Mouse (Mus musculus) 3134 (cell line): ENCODE measurements around the gene Gm42906.

ENCODE experiments used
- DNase-seq: peaks from one replicate; pipeline ENCODE4 v3.0.0-alpha.2; 2011; ENCODE audit warnings: low spot score; ENCODE audit not compliant: insufficient read length; ENCODE audit errors: extremely low read depth

Gene Gm42906

DNA sequence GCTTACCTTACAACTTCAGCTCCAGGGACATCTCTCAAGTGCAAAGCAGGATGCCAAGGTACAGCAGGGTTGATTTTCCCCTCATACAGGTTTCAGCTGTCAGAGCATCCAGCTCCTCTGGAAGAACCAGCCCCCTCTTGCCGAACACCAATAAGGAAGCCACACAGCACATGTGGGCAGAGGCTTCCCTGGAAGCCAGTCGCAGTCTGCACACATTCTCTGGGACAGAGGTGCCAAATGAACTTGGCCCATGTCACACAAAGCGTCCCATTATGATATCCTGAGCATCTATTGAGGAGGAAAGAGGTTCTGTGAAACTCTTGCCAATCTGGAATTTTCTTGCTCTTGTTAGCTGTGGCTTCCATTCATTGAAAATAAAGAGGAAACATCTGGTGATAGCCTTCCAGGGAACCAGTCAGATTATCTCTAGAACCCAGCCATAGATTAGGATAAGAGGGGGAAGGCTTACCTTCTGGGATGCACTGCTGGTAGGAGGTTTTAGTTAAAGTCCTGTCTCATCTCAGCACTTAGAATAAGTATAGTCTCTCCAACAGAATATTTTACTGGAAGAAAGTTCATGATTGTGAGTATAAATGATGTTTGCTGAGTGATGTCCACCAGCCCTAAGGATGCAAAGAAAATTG is at the start of gene Gm42906:
Gm42906 (minus strand) TSS at position 51 of the 644 bp plus-strand sequence.
- no peak for DNase-seq

DNA sequence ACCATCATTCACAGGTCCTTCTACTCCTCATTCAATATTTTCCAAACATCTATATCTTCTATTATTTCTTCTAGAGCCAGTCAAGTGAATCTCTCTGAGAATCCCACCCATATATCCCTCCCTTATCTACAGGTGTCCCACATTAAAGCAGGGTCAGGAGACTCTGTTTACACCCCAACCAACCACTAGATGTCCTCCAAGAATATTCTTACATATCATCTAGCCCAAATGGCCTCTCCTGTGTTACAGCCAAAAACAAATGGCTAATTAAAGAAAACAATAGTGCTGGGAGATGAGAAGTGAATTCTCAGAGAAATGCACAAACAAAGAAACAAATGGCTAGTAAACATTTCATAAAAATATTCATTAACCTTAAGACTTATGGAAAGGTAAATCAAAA is 17.7 kb upstream of the Gm42906 start:
- DNase-seq = no peak

GRCm38 (mm10) chr5:151435106-151435505 is 7.1 kb upstream of the Gm42906 start:
- no peak for DNase-seq

DNA sequence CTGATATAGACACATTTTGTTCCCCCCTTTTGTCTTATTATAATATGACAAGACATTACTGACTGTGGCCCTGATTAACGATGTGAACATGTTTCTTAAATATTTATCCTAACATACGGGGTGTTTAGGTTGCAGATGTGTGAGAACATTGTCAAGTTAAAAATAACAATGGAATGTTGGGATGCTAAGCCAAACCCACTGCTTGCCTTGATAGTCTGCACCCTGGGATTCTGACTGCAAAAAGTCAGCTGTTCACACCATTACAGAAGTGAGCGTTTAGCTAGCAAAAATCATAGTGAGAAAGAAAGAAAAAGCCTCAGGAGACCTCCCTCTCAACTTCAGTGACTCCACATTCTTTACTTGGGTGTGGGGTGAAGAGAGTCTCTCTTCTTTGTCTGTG is 1.5 kb downstream of the Gm42906 start:
- DNase-seq = no peak

GRCm38 (mm10) chr5:151422692-151423091 is 5.3 kb downstream of the Gm42906 start:
- DNase-seq = no peak

GRCm38 (mm10) chr5:151421859-151422258 is 6.1 kb downstream of the Gm42906 start:
- no peak for DNase-seq

- DNase-seq = no peak
Observed at GRCm38 (mm10) chr5:151418551-151418950, 9.4 kb downstream of the Gm42906 start.

- no peak for DNase-seq
Observed at GRCm38 (mm10) chr5:151417421-151418038, 10.4 kb downstream of the Gm42906 start.

- DNase-seq = no peak
Observed at GRCm38 (mm10) chr5:151416988-151417387, 11.0 kb downstream of the Gm42906 start.

DNA sequence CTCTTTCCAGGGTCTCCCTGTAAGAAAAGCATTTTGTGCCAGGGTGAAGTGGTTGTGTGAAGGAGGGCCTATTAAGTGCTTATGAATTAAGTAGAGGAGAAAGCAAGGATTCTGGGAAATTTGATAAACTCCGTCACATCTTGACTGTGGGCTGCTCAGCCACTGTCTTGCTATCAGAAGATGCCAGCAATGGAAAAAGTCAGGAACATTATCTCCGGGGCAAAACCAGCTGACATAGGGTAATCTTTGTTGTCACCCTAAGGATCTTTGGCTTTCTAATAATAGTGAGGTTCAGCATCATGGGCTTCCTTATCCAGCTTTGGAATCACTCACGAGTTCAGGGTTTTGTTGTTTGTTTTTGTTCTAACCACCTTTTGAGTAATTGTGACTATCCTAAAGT is 14.3 kb downstream of the Gm42906 start:
- DNase-seq = no peak

DNA sequence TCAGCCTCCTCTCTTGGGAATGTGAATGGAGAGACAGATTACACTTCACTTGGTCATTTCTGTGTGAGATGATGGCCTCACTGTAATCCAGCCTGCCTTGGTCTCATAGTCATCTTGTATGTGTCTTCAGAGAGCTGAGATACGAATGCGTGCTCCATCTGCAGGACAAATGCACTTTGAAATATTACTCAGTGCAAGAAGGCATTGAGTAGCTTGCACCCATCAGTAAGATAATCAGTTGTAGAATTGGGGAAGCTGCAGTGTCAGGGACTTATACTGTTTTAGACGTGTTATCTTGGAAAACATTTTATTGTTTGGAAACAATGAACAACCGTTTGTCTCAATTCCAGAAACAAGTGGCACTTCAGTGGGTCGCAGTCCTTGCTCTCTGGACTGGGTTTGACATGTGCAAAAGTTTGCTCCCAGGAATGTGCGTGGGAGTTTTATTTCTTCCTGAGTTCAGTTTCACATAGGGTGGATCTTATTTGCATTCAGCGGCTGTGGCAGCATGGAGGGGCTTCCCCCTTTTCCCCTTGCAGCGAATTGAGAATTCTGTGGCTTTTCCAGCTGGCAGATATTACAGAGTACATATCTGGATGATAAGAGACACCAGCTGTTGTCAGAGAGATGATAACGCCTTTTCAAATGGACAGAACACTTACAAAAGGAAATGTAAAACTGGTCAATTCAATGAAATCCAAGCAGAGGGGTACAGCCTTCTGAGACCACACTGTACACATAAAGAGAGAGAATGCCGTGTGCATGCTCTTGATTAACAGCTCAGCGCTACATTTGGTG is 15.1 kb downstream of the Gm42906 start:
- no peak for DNase-seq

- no peak for DNase-seq
Observed at GRCm38 (mm10) chr5:151410006-151410405, 18.0 kb downstream of the Gm42906 start.

GRCm38 (mm10) chr5:151409282-151409681 is 18.7 kb downstream of the Gm42906 start:
- DNase-seq = no peak

DNA sequence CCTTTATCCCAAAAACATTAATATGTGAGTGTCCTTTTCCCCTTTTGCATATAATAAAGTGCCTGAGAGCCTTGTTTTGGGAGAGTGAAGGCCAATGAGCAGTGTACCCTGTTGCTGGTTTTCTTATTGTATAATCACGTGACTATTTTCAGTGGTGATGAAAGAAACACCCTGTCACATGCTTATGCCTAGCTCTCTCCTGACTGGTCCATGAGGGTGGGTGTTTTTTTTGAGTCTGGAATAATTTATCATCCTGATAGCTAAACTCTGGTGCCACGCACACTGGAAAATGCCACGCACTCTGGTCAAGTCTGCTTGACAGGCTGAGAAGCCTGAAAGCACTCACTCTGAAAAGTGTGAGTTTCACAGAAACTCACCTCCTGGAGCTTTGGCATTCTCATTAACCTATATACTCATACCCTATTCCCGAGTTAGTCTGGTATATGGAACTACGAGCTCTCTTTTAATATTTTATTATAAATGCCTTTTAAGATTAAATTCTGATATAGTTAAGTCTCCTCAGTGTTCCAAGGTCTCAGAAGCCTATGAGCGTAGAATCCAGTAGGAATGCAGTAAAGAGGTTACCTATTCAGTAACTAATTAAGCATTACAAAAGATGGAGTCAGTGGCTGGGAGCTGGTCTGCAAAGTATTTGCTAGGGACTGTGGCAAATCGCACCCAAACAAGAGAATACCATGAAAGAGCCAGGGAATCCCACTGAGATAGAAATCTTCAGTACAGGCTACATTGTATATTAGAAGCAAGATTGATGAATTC is 19.7 kb downstream of the Gm42906 start:
- DNase-seq = no peak

DNA sequence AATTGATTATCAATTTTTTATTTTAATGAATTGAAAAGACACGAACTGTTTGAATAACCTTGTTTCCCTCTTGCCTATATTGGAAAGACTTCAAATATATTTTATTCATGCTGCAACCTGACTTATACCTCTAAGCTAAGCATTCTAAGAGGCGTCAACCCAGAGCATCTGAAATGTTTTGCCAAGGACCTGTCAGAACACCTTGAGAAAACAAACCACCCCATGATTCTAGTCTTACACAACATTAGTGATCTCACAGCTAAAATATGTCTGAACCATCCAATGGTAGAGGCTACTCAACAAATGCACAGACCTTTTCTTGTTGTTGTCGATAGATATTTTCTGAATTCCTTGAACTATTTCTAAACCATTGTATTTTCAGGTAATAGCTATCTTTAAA is 20.5 kb downstream of the Gm42906 start:
- no peak for DNase-seq

DNA sequence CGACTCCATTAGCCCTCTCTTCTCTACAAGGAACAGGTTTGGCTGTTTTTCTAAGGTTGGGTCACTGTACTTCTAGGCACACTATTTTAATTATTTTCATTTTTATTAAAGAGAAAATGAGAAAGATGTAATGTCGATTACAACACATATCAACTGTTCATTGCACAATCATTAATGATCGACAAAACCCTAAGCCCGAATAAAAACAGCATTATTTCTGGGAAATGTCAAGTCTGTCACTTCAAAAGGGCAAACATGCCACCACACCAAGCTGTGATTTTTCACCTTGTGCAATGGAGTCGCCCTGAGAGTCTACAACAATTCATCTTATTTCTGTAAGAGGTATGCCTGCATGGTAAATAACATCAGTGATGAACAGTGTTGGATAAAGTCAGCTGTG is 21.7 kb downstream of the Gm42906 start:
- DNase-seq = no peak

DNA sequence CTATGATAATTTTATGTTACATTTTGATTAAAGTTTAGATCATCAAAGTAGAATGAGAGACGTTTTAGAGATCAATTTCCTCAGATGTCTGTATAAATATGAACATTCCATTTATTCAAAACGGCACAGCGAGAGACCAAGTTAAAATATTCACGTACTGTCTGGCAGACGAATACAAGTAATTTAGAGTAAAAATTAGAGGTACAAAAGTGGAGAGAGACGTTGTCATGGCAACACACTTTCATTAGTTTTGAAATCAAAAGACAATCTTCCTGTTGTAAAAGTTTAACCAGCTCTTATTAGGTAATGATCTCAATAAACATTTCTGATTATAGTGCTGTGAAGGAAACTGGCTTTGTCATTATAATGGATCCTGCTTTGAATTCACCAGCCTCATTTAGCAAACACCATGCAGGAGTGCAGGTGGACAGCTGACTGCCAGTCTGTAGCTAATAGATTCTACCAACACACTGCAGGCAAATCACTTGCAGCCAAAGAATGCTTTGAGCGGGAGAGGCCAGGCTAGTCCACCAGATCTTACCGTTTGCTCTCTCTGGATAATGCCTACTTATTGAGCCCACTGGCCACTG is 22.6 kb downstream of the Gm42906 start:
- DNase-seq = no peak

GRCm38 (mm10) chr5:151403586-151403985 is 24.4 kb downstream of the Gm42906 start:
- DNase-seq = no peak

DNA sequence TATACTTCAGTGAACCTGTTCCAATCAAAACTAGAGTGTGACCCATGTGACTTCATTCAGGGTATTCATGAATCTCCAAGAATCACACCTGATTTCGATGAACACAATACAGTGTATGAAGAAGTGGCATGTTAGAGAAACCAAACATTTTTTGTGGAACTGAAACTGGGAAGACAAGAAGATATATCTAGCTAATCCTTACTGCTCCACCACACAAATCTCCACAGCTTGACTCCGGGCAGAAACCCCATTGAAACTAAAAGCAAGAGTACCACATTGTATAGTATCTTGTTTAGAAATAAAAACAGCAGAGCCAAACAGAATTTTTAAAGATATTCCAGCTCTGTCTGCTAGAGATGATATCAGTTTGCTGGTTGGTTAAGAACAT is 27.4 kb downstream of the Gm42906 start:
- DNase-seq = no peak

DNA sequence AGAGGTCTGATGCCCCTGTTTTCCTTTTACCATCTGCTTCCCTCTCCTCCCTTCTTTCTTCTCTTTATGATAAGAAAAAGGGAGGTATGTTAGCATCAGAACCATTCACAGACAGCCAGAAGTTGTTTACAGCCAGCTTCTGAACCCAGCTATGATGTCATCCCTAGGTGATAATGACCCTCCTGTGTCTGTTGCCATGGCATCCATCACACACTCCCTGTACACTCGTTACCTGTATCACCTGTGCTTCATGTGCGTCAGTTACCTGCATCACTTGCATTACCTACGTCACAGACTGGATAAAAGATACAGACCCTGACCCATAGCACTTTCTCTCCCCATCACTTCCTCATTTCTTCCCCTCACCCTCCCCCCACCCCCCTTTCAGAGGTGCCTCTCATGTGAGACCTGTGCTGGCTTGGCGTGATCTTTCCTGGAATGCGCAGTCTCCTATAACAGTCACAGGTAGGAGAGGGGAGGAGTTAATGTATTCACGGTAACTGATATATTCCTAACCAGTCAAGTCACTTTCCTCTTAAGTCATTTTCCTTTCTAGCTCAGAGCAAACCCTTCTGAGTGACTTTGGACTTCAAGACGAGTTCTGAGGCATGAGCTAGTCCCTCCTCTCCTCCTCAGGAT is 27.9 kb downstream of the Gm42906 start:
- DNase-seq = no peak
